20 mouse cellular contexts compared by ENCODE assay signal in genomic region chr1:133881813-133882212, GRCm38 (mm10). TPM values are rescaled to one million over a fixed set of nuclear protein-coding genes. Genes with fewer than 3 reads are reported as not detected.
DNase-seq lines count a peak whose midpoint lies in the region; ATAC-seq lines count a peak whose summit lies in the region.
"Had no signal": no experiment of that assay in that cellular context is flagged by ENCODE, and none has a peak within 500 bp of the region (broad histone marks: within the 10 kb centered on the region; RNA-seq: fewer than 3 reads in every experiment).

No protein-coding gene starts in this region.

- intact Hi-C loops in left cerebral cortex, postnatal 4 days (cut with DNase I) = no loop called here

- no peak for ATAC-seq in kidney, embryonic 15.5 days (replicated peaks; ENCODE audit: low FRiP score)
- peak; percentile 73 for ATAC-seq in forebrain, embryonic 16.5 days
- ATAC-seq: inflammation-experienced regulatory T-cells, adult 6 months; midbrain, embryonic 16.5 days had no signal

- H3K4me3 ChIP-seq in kidney, embryonic 15.5 days (replicated peaks) = no peak overlapping the region
- H3K4me3 ChIP-seq in forebrain, embryonic 16.5 days (replicated peaks; ENCODE audit: low read length) = no peak overlapping the region
- H3K4me3 ChIP-seq: embryonic facial prominence, embryonic 15.5 days; heart, adult 2 months; limb, embryonic 12.5 days; lung, embryonic 15.5 days had no signal

- no peaks in the 10 kb centered on the region for H3K36me3 ChIP-seq in kidney, embryonic 15.5 days
- no peaks in the 10 kb centered on the region for H3K36me3 ChIP-seq in forebrain, embryonic 16.5 days (ENCODE audit: control insufficient read depth, insufficient read depth)
- H3K36me3 ChIP-seq: embryonic facial prominence, embryonic 15.5 days; G1E; limb, embryonic 12.5 days; lung, embryonic 15.5 days had no signal

- H3K9ac ChIP-seq in kidney, embryonic 15.5 days = no peak overlapping the region
- no peak overlapping the region for H3K9ac ChIP-seq in forebrain, embryonic 16.5 days (replicated peaks; ENCODE audit: low read depth, low read length)
- H3K9ac ChIP-seq: embryonic facial prominence, embryonic 15.5 days; limb, embryonic 12.5 days; lung, embryonic 15.5 days had no signal

- WGBS in kidney, embryonic 15.5 days = 48% methylated on average over 6 of the region's 6 CpGs
- 27% methylated on average over 6 of the region's 6 CpGs for WGBS in forebrain, embryonic 16.5 days

- no peak overlapping the region for H3K4me2 ChIP-seq in kidney, embryonic 15.5 days
- no peak overlapping the region for H3K4me2 ChIP-seq in forebrain, embryonic 16.5 days (ENCODE audit: low read length)
- H3K4me2 ChIP-seq: embryonic facial prominence, embryonic 15.5 days; limb, embryonic 12.5 days; lung, embryonic 15.5 days had no signal

- H3K9me3 ChIP-seq in kidney, embryonic 15.5 days (replicated peaks) = no peaks in the 10 kb centered on the region
- no peaks in the 10 kb centered on the region for H3K9me3 ChIP-seq in forebrain, embryonic 16.5 days (ENCODE audit: control insufficient read depth, low read length)
- H3K9me3 ChIP-seq: embryonic facial prominence, embryonic 15.5 days; G1E; limb, embryonic 12.5 days; lung, embryonic 15.5 days had no signal

- no peak for DNase-seq in kidney, adult 11 months
- DNase-seq in retina, postnatal 1 day = peak; percentile 60
- no peak for DNase-seq in retina, embryonic 14.5 days (ENCODE audit: low spot score)
- DNase-seq in left cerebral cortex, postnatal 4 days = no peak
- no peak for DNase-seq in adrenal gland, postnatal 14 days
- DNase-seq: cerebellum, adult 9-10 months; gastrocnemius, postnatal 10 days; heart, adult 2 months; layer of hippocampus, adult 9-11 months; right cerebral cortex, postnatal 25 days; thymus, postnatal 14 days had no signal

- H3K27ac ChIP-seq in kidney, embryonic 15.5 days = peak overlapping the region; percentile 48
- peak overlapping the region; percentile 52 for H3K27ac ChIP-seq in forebrain, embryonic 16.5 days (ENCODE audit: low read length)
- H3K27ac ChIP-seq: embryonic facial prominence, embryonic 15.5 days; heart, adult 2 months; limb, embryonic 12.5 days; lung, embryonic 15.5 days had no signal

- H3K27me3 ChIP-seq in kidney, embryonic 15.5 days = 0 out of 2 replicates have a peak, but pooled peaks cover 8% of the 10 kb centered on the region
- H3K27me3 ChIP-seq in forebrain, embryonic 16.5 days (replicated peaks; ENCODE audit: control insufficient read depth, insufficient read depth, low read length) = no peaks in the 10 kb centered on the region
- H3K27me3 ChIP-seq: embryonic facial prominence, embryonic 15.5 days; lung, embryonic 15.5 days had no signal

- H3K4me1 ChIP-seq in kidney, embryonic 15.5 days = peaks cover 67% of the 10 kb centered on the region
- peaks cover 15% of the 10 kb centered on the region for H3K4me1 ChIP-seq in forebrain, embryonic 16.5 days (replicated peaks; ENCODE audit: control insufficient read depth, insufficient read depth, low read length)
- H3K4me1 ChIP-seq: lung, embryonic 15.5 days had no signal

RNA-seq across cellular contexts. Expression of gene Optc, which starts 26.0 kb away (rescaled TPM):
- 0.27 and 0.56 TPM in 2 replicates for polyA plus RNA-seq in kidney, embryonic 15.5 days (2015; fragmentation: Nextera tagmentation; extraction: Ambion mirVana)
- 1.7 and 2.2 TPM in 2 replicates for polyA plus RNA-seq in forebrain, embryonic 16.5 days (2015; fragmentation: Nextera tagmentation; extraction: Ambion mirVana)
- 1 to 10 TPM; 2.3 to 2.7 TPM for total RNA-seq in left cerebral cortex, postnatal 4 days (2021)
- total RNA-seq in adrenal gland, postnatal 14 days (2021) = 1.2 and 2.1 TPM in 2 replicates
- total RNA-seq: G1E; megakaryocyte progenitor cell, adult 5-6 weeks had no signal
- polyA plus RNA-seq: G1E; inflammation-experienced regulatory T-cells, adult 6 months had no signal

RNA-seq across cellular contexts. Expression of gene Prelp, which starts 39.4 kb away (rescaled TPM):
- 1.0 and 2.2 TPM in 2 replicates for polyA plus RNA-seq in kidney, embryonic 15.5 days (2015; fragmentation: Nextera tagmentation; extraction: Ambion mirVana)
- polyA plus RNA-seq in forebrain, embryonic 16.5 days (2015; fragmentation: Nextera tagmentation; extraction: Ambion mirVana) = 2.8 and 2.9 TPM in 2 replicates
- total RNA-seq in left cerebral cortex, postnatal 4 days (2021) = 1 to 10 TPM; 1.9 to 2.6 TPM
- total RNA-seq in adrenal gland, postnatal 14 days (2021) = 100 and 111 TPM in 2 replicates
- total RNA-seq: megakaryocyte progenitor cell, adult 5-6 weeks had no signal
- polyA plus RNA-seq: inflammation-experienced regulatory T-cells, adult 6 months had no signal

Comparison
In these comparisons a context has a peak if more than half of its experiments do, and no peak if none do; other contexts are left out.
1. RNA of gene Prelp, which starts 39.4 kb away (total RNA-seq): 100 to 111 TPM in adrenal gland, postnatal 14 days; 1.9 to 2.6 TPM in left cerebral cortex, postnatal 4 days; every median in the first group is over 10 times any median in the second.